Mouse (Mus musculus) embryonic fibroblast, embryonic 13.5 days (primary cell): ENCODE results near the gene Mfsd6.

Experiments used
- CTCF ChIP-seq: IDR thresholded peaks from 2 replicates; pipeline ENCODE4 v1.5.1; 2011; ENCODE audit warnings: mild to moderate bottlenecking, control low read depth, low read length, moderate library complexity, borderline replicate concordance; ENCODE audit not compliant: insufficient read depth
- POLR2A ChIP-seq: IDR thresholded peaks from 2 replicates; pipeline ENCODE4 v1.6.1; 2011; ENCODE audit warnings: low read depth, mild to moderate bottlenecking, control low read depth, low read length, moderate library complexity

GRCm38 (mm10) chr1:52765176-52766111 is 38.2 kb upstream of the Mfsd6 start:
- TF ChIP-seq POLR2A = no peak
- no peak for TF ChIP-seq CTCF
